Mouse (Mus musculus) spleen, adult 2 months (tissue): ENCODE data around the gene Tmem218.

Source experiments
- CTCF ChIP-seq: fragments of 200-500 bp; IDR thresholded peaks from 2 replicates; pipeline ENCODE4 v1.5.1; 2011; ENCODE audit warnings: mild to moderate bottlenecking, inconsistent platforms; ENCODE audit not compliant: insufficient read depth, insufficient read length, insufficient replicate concordance; ENCODE audit errors: extremely low read depth
- POLR2A ChIP-seq: fragments of 200-500 bp; IDR thresholded peaks from 2 replicates; pipeline ENCODE4 v1.6.1; 2011; ENCODE audit warnings: low read depth, low read length, inconsistent platforms

- TF ChIP-seq CTCF (no peak), POLR2A (no peak)
These were observed 47.3 kb upstream of the Tmem218 start for GRCm38 (mm10) chr9:37160686-37161085.
